Mouse (Mus musculus) cerebellum, postnatal 10 days (tissue): ENCODE measurements at regions not wholly inside any gene's neighbourhood (a gene's known extent, or its start where the extent isn't known, plus 50 kb on each side); places are given as distances from the start of the nearest gene placed in this dataset.
A peak's percentile ranks its signal among the peaks of the same experiment; 100 is the strongest.

Experiments used
- DNase-seq, 2 experiments: peaks; one replicate each; pipeline ENCODE4 v3.0.0; 2021; ENCODE audit warnings: mixed read lengths in 2 of 2

DNA sequence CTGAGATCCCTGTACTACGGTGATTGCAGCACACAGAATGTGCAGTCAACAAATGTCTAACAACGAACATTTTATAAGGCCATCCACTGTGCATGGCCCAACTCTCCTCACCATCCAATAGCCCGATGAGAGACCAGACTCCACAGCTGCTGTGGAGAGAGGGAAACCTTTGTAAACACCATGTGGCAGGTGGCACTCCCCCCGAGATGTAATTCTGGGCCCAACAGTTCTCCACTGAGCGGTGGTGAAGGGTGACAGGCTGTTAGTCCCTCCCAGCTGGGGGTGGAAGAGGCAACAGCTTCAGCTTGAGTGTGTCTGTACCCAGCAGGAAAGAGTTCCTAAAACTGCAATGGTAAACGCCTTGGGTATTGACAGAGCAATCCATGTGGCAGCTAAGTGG lies 263.0 kb upstream of the Ppargc1a start:
- peak in 1 of 2 experiments; percentile 16 for DNase-seq

DNA sequence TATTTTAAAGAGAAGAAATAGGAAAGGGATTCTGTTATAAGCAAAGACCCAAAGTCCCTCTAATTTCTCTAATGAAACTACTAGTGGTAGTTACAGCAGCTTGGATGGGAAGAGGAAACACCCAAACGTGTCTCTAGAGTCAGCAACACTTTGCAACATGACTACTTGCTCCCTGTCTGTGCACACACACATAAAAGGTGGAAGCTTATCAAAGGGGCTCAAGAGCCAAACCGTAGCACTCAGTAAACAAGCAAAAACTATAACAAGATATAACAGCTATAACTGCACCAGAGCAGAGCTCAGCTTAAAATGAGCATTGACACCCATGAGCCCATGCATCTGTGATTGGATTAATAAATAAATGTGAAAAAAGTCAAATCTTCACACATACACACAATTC lies 262.5 kb upstream of the Ppargc1a start:
- no peak for DNase-seq

DNA sequence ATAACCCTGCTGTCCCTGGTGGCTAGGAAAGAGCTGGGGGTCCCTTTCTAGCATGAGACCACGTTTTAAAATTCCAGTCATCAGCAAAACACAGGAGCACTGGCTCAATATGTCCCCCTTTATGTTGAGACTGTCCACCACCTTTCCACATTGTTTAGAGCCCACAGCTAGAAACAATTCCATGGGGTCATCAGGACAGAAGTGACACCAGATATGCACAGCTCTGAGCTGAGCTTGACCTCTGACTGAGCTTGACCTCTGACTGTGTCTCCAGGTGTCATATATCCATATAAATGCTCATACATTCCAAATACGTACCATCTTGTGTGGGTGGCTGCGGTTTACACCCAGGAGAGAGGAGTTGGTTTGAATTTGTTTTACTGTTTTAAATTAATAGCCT lies 262.1 kb upstream of the Ppargc1a start:
- no peak for DNase-seq

DNA sequence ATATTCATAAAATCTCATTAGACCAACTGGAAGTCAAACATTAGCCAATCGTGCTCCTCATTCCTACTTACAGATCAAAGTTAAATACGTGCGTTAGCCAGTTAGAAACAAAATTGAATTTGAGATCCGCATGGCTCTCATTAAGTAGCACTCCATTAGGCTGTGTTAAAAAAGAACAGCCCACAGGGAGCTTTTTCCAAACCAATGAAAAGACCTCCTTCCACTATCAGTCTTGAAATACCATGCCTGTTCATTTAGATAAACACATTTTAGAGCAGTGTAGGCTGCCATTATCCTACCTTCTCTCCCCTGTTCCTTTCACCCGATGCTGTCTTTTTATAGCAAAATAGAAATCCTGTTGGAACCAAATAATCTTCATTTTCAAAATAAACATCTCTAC lies 261.5 kb upstream of the Ppargc1a start:
- no peak for DNase-seq

DNA sequence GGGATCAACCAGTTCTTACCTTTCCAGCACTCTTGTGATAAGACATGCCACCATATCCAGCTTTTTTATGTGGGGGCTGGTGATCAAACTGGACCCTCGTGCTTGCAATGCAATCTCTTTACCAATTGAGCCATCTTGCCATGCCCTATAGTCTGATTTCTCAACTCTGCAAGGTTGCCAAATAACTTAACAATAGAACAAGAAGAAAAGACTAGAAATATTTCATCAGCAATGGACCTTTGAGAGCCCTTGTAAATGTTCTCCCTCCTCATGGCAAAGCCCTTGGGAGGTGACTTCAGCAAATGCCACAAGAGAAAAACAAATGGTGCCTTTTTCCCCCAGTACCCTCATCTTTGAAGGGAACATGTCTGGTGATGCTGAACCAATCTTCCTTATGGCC lies 258.7 kb upstream of the Ppargc1a start:
- no peak for DNase-seq

GRCm38 (mm10) chr5:51825584-51826088 lies 258.1 kb upstream of the Ppargc1a start:
- peak in 1 of 2 experiments; percentile 8 for DNase-seq

- no peak for DNase-seq
These were observed 257.2 kb upstream of the Ppargc1a start for GRCm38 (mm10) chr5:51824731-51825130.

DNA sequence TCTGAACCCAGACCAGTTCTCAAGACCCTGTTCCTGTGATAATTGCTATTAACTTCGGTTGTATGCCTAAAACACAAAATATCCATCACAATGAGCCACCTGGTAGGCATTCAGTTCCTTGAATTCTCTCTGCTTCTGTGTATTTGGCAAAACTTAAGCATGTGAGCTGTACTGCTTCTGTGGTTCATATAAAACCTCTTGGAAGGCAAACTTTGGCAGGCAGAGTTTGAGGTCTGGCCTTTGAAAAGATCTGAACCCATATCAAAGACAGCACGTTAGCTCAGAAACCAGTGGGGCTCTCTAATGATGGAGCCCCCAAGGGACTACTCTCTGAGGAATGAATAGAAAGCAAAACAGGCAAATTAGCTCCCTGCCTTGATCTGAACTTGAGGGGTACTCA lies 256.1 kb upstream of the Ppargc1a start:
- DNase-seq = no peak

DNA sequence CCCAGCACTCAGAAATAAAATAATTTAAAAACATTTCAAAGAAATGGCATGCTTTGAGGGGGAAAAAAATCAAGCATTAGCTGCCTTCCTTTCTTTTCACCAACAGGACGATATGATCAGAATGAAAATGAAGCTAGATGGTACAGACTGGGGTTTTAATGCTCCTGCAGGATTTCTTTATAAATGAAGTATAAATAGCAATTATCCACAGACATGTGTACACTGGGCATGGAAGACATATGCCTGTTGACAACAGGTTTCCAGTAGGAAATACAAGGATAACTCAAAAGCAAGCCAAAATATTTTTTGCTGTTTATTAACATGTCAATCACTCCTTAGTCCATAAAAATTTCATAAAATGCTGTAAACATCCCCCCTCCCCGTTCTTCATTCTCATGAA lies 248.7 kb upstream of the Ppargc1a start:
- DNase-seq = no peak

DNA sequence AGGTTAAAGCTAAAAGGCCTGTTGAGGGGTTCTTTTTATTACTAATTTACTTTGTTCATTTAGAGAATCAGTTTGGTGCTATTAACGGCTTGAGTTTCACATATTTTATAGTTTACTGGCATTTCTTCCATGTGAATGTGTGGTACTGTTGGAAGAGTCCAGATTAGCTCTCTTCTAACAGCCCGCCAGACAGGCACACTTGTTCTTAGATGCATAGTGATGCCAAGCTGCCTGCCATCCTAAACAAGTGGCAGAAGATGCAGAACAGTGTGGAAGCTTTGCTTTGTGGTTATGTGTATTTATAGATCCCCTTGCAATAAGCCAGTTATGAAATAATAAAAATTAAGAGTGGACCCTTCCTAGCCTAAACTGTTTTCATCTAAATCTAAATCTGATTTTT lies 244.2 kb upstream of the Ppargc1a start:
- DNase-seq = no peak

- DNase-seq = peak; percentile 56 to 64
These were observed 234.0 kb upstream of the Ppargc1a start for GRCm38 (mm10) chr5:51801486-51801885.

- no peak for DNase-seq
These were observed 232.0 kb upstream of the Ppargc1a start for GRCm38 (mm10) chr5:51799371-51800035.

DNA sequence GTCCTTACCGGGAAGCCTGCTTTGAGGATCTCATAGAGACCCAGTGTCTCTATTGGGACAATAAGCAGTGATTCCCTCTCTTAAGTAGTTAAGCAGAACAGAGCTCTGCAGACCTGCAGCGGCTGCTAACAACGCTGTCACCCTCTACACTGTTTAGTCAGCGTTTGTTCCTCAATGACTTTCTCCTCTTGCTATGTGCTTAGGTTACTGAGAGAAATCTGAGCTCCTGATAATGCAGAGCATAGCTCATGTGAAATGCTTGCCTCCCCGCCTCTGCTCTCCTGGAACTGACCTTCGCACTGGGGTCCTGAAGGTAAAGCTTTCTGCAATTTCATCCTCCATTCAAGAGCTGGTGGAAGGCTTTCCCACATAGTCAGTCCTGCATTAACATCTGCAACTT lies 226.6 kb upstream of the Ppargc1a start:
- no peak for DNase-seq

DNA sequence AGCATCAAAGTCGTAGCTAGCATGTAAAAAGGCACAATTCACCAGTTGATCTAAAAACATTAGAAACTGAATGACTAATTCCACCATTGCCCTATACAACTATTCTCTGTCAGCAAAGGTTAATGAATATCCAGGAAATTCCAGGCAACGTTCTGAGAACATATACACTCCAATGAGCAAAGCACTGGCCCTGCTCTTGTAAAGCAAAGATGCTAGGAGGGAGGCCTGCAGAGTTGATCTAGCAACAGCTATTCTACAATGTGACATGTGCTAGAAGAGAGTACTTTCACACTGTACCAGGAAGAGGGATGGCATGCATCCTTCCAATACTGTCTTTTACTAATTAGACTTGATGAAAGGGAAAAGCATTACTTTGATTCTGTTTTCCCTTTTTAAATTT lies 225.4 kb upstream of the Ppargc1a start:
- DNase-seq = no peak

GRCm38 (mm10) chr5:51788768-51789167 lies 221.2 kb upstream of the Ppargc1a start:
- DNase-seq = no peak

DNA sequence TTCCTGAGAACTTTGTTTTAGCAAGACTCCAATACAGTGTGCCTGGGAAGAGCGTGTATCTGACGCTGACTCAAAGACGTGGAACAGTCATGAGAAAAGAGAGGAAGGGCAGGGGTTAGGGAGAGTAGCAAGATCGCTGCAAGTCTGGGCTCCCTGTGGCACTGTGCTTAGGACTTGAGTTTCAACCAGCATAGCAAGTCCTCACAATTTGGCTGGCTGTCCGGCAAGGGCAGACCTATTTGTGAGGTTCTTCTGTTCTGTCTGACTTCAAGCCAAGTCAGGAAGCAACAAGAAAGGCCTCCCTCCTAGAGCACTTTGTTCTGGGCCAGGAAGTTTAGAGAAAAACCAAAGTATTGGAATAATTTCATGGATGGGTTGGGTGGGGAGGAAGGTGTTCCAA lies 216.0 kb upstream of the Ppargc1a start:
- peak in 1 of 2 experiments; percentile 30 for DNase-seq

DNA sequence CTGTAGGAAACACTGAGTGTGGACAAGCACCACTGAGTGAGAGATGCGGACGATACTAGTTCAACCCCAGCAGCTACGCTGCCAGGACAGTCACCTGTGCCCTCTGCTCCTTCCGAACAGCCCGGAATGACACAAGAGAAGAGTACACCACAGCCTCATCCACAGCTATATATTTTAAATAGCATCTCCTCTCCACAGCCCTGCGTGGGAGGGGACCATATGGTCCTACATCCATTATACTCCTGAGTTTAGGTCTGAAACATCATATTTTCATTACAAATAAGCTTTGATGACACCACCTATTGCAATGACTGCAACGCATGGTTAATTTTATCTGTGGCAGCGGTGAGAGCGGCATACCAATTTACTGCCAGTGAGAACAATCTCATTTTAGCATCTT lies 215.6 kb upstream of the Ppargc1a start:
- DNase-seq = no peak

DNA sequence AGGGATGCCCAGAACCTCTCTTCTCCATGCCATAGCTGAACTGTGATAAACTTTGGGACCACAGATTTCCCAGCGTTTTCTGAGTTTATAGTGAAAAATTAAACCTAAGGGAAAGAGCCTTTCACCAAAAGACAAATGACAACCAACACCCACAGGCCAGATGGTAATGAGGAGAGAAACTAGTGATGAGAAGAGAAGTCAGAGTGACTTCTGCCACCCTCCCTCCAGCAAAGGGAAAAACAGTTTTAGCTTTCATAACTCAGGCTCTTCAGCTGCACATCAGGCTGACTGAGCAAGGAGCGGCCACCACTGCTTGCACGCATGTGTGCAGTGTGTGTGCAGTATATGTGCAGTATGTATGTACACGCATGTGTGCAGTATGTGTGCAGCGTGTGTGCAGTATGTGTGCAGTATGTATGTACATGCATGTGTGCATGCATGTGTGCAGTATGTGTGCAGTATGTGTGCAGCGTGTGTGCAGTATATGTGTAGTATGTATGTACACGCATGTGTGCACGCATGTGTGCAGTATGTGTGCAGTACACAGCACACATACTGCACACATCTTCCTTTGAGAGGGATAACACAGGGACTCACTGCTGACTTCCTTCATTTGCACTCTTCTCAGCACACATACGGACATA lies 208.1 kb upstream of the Ppargc1a start:
- DNase-seq = no peak

- DNase-seq = peak; percentile 49 to 65
These were observed 204.1 kb upstream of the Ppargc1a start for GRCm38 (mm10) chr5:51771655-51772054.

DNA sequence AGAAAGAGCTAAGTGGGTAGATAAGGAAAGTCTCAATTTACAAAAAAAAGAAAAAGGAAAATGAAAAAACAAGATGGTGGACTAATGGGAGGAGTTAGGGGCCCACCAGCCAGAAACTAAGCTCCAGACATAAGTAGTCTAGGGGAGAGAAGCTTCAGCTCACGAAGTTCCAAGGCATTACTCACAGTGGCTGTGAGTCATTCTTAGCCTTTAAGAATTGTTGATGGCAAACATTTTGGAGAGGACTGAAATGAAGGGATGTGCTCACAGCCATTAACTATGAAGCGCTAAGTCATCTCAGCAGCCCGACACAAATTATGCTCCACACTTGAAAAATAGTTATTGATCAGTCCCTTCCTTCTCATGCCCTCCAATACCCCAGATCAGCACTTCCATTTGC lies 198.6 kb upstream of the Ppargc1a start:
- no peak for DNase-seq

- DNase-seq = peak; percentile 67
These were observed 196.9 kb upstream of the Ppargc1a start for GRCm38 (mm10) chr5:51764416-51764815.

DNA sequence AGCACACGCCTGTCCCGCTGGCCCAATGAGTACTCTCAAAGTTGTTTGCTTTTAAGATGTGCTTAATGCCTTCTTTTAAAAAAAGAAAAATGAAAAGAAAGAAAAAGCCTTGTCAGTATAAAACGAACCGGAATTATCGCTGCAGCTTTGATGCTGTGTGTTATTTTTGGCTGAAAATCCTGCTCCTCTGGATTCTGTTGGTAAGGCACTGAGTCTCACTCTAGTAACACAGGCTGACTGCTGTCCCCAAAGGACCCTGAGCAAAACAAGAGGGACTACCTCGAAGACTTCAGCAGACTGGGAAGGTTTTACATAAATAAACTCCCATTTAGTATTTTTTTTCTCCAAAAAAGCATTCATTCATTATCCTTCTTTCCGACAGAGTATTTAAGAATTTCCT lies 196.1 kb upstream of the Ppargc1a start:
- DNase-seq = no peak

DNA sequence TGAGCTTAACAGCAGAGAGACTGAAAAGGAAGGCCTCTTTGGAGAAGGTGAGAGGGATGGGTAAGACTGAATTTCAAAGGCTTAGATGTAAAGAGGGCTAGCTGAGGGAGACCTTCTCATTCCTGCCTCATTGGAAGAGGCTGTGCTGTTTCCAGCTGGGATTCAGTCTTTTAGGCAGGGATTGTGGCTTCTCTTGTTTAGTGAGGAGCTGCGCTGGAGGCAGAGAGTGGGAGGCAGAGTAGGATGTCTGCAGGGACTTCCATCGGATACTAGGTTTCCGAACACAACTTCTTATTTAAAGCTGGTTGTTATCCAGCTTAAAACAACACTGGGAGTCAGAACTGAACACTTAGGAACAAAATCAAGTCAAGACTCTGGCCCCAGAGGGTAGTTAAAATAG lies 194.8 kb upstream of the Ppargc1a start:
- no peak for DNase-seq

DNA sequence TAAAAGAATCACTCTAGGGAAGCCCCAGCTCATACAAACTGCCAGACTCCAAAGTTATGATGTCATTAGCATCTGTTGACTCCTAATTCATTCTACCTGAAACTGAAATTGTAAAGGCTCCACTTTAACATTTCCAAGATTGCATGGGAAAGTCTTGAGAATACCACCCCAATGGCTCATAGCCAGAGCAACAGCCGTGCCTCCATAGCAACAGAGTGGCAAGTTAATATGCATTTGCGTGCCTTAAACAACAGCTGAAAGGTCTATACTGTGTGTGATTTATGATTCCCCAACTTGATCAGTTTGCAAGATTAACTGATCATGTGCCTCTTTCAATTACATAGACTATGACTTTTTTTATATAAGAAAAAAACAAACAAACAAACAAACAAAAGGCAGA lies 190.8 kb upstream of the Ppargc1a start:
- peak; percentile 16 to 28 for DNase-seq

GRCm38 (mm10) chr5:51757864-51758263 lies 190.3 kb upstream of the Ppargc1a start:
- DNase-seq = peak; percentile 30 to 38
